Mouse (Mus musculus) stomach, postnatal 0 days (tissue): ENCODE data around the gene Mgat1.
A peak's percentile ranks its signal among the peaks of the same experiment; 100 is the strongest.

Source experiments
- CTCF ChIP-seq: IDR thresholded peaks from 2 replicates; pipeline ENCODE4 v1.5.1; 2016; ENCODE audit warnings: antibody characterized with exemption, low read depth, mild to moderate bottlenecking, moderate library complexity
- EP300 ChIP-seq: optimal IDR thresholded peaks from 2 replicates; pipeline ENCODE3; 2016; ENCODE audit warnings: antibody characterized with exemption

GRCm38 (mm10) chr11:49203129-49203768, 40.7 kb upstream of the Mgat1 start, which contains the start of gene Zfp62:
- TF ChIP-seq CTCF (no peak; the same call in 1 of the 2 replicates), EP300 (peak; percentile 54)
